Mouse (Mus musculus) naive thymus-derived CD4-positive, alpha-beta T cell, adult 2 months (primary cell): ENCODE data around the gene Asb18.

Experiments
- DNase-seq: peaks from one replicate; pipeline ENCODE4 v3.0.0-alpha.2; 2011; ENCODE audit warnings: low read depth

Gene Asb18

GRCm38 (mm10) chr1:89933028-89933427, 81.4 kb downstream of the Asb18 start:
- no peak for DNase-seq

- no peak for DNase-seq
These were observed 81.8 kb downstream of the Asb18 start for GRCm38 (mm10) chr1:89932616-89933015.

- no peak for DNase-seq
These were observed 82.4 kb downstream of the Asb18 start for GRCm38 (mm10) chr1:89932021-89932423.

GRCm38 (mm10) chr1:89931120-89931519, 83.3 kb downstream of the Asb18 start, which contains the start of gene Gbx2:
TSS of gene Gbx2 (minus strand) at chr1:89931179.
- no peak for DNase-seq

GRCm38 (mm10) chr1:89930551-89930950, 83.9 kb downstream of the Asb18 start:
- no peak for DNase-seq

- DNase-seq, result no peak
These were observed 84.6 kb downstream of the Asb18 start for GRCm38 (mm10) chr1:89929721-89930505.

GRCm38 (mm10) chr1:89929181-89929580, 85.3 kb downstream of the Asb18 start:
- no peak for DNase-seq

- no peak for DNase-seq
These were observed 85.8 kb downstream of the Asb18 start for GRCm38 (mm10) chr1:89928676-89929075.

GRCm38 (mm10) chr1:89927061-89927661, 87.3 kb downstream of the Asb18 start:
- no peak for DNase-seq

- DNase-seq, result no peak
These were observed 87.8 kb downstream of the Asb18 start for GRCm38 (mm10) chr1:89926583-89927060.

GRCm38 (mm10) chr1:89925501-89926190, 88.8 kb downstream of the Asb18 start:
- DNase-seq, result no peak

- DNase-seq, result no peak
These were observed 90.8 kb downstream of the Asb18 start for GRCm38 (mm10) chr1:89923642-89924020.

- no peak for DNase-seq
These were observed 91.4 kb downstream of the Asb18 start for GRCm38 (mm10) chr1:89922883-89923641.

GRCm38 (mm10) chr1:89922282-89922681, 92.2 kb downstream of the Asb18 start:
- DNase-seq, result no peak

GRCm38 (mm10) chr1:89921806-89922205, 92.7 kb downstream of the Asb18 start:
- no peak for DNase-seq

GRCm38 (mm10) chr1:89919206-89919605, 95.3 kb downstream of the Asb18 start:
- DNase-seq, result no peak

- no peak for DNase-seq
These were observed 96.4 kb downstream of the Asb18 start for GRCm38 (mm10) chr1:89918111-89918510.

- no peak for DNase-seq
These were observed 100.9 kb downstream of the Asb18 start for GRCm38 (mm10) chr1:89913611-89914010.

- no peak for DNase-seq
These were observed 102.1 kb downstream of the Asb18 start for GRCm38 (mm10) chr1:89912392-89912791.

GRCm38 (mm10) chr1:89909796-89910195, 104.7 kb downstream of the Asb18 start:
- no peak for DNase-seq

- no peak for DNase-seq
These were observed 111.8 kb downstream of the Asb18 start for GRCm38 (mm10) chr1:89902641-89903040.

- no peak for DNase-seq
These were observed 112.2 kb downstream of the Asb18 start for GRCm38 (mm10) chr1:89902236-89902635.
